Mouse (Mus musculus) ES-Bruce4 (cell line): ENCODE measurements around the gene Ttc25. TPM values are rescaled to one million over a fixed set of nuclear protein-coding genes. Genes with fewer than 3 reads are reported as not detected.

Source experiments
- H3K27ac ChIP-seq: 2 replicates; pipeline ENCODE4 v1.5.1; 2012; ENCODE audit warnings: low read length, inconsistent platforms; ENCODE audit not compliant: insufficient read depth
- H3K27me3 ChIP-seq: 2 replicates; pipeline ENCODE4 v1.6.1; 2012; ENCODE audit warnings: mild to moderate bottlenecking, low read length, inconsistent platforms; ENCODE audit not compliant: control insufficient read depth, poor library complexity, insufficient read depth, severe bottlenecking
- H3K36me3 ChIP-seq: 2 replicates; pipeline ENCODE4 v1.6.1; 2012; ENCODE audit warnings: inconsistent platforms, mild to moderate bottlenecking, low read length, moderate library complexity; ENCODE audit not compliant: control insufficient read depth, poor library complexity, insufficient read depth, severe bottlenecking
- H3K4me1 ChIP-seq: one replicate; pipeline ENCODE4 v1.8.1; 2011; ENCODE audit warnings: low read length; ENCODE audit not compliant: control insufficient read depth, insufficient read depth
- H3K4me3 ChIP-seq: 2 replicates; pipeline ENCODE4 v1.5.1; 2011; ENCODE audit warnings: low read depth, mild to moderate bottlenecking, low read length
- H3K9ac ChIP-seq: 2 replicates; pipeline ENCODE4 v1.6.1; 2012; ENCODE audit warnings: low read depth, mild to moderate bottlenecking, inconsistent platforms; ENCODE audit not compliant: poor library complexity, severe bottlenecking
- H3K9me3 ChIP-seq: replicated peaks from 2 replicates; pipeline ENCODE4 v1.6.1; 2012; ENCODE audit warnings: mild to moderate bottlenecking, low read length, inconsistent platforms; ENCODE audit not compliant: control insufficient read depth, poor library complexity, insufficient read depth, severe bottlenecking
- CTCF ChIP-seq: IDR thresholded peaks from one replicate; pipeline ENCODE4 v1.8.1; 2011; ENCODE audit warnings: low read depth, low read length
- EP300 ChIP-seq: IDR thresholded peaks from 2 replicates; pipeline ENCODE4 v1.6.1; 2011; ENCODE audit warnings: low read depth, low read length; ENCODE audit not compliant: insufficient read depth
- POLR2A ChIP-seq: IDR thresholded peaks from one replicate; pipeline ENCODE4 v1.8.1; 2011; ENCODE audit warnings: low read length; ENCODE audit not compliant: insufficient read depth
- polyA plus RNA-seq: library from polyadenylated mRNA; stranded (reverse); fragments of >200 nt; gene quantifications from 2 replicates; pipeline ENCODE4 v1.2.4, GENCODE M21; 2011; ENCODE audit warnings: low read depth; ENCODE audit not compliant: missing spikeins, insufficient read depth, insufficient read length

Ttc25 gene
- polyA plus RNA-seq, 1 experiment = 2.5 TPM

GRCm38 (mm10) chr11:100585148-100585547 is 39.7 kb downstream of the Ttc25 start:
- H3K27me3 ChIP-seq = no peaks in the 10 kb centered on the region
- no peak overlapping the region for H3K4me3 ChIP-seq
- H3K9me3 ChIP-seq = no peaks in the 10 kb centered on the region
- TF ChIP-seq EP300 = no peak
- no peak for TF ChIP-seq POLR2A
- no peak for TF ChIP-seq CTCF
- no peak overlapping the region for H3K27ac ChIP-seq
- H3K4me1 ChIP-seq = no peaks in the 10 kb centered on the region
- H3K9ac ChIP-seq = no peak overlapping the region
- peaks cover 83% of the 10 kb centered on the region for H3K36me3 ChIP-seq

GRCm38 (mm10) chr11:100588462-100588861 is 43.1 kb downstream of the Ttc25 start:
- TF ChIP-seq POLR2A (no peak), EP300 (no peak), CTCF (no peak)
- no peak overlapping the region for H3K4me3 ChIP-seq
- no peaks in the 10 kb centered on the region for H3K4me1 ChIP-seq
- no peak overlapping the region for H3K27ac ChIP-seq
- H3K9ac ChIP-seq = no peak overlapping the region
- H3K27me3 ChIP-seq = no peaks in the 10 kb centered on the region
- H3K9me3 ChIP-seq = no peaks in the 10 kb centered on the region
- peaks cover 90% of the 10 kb centered on the region for H3K36me3 ChIP-seq

- Histone ChIP-seq H3K4me1 (no peaks in the 10 kb centered on the region), H3K9ac (no peak overlapping the region), H3K27ac (no peak overlapping the region), H3K27me3 (no peaks in the 10 kb centered on the region), H3K9me3 (no peaks in the 10 kb centered on the region), H3K4me3 (no peak overlapping the region), H3K36me3 (peaks cover 83% of the 10 kb centered on the region)
- TF ChIP-seq POLR2A = no peak
- TF ChIP-seq CTCF = no peak
- no peak for TF ChIP-seq EP300
Measured at GRCm38 (mm10) chr11:100592346-100593046, 47.1 kb downstream of the Ttc25 start.

GRCm38 (mm10) chr11:100594608-100595007 is 49.2 kb downstream of the Ttc25 start:
- no peak overlapping the region for H3K4me3 ChIP-seq
- no peaks in the 10 kb centered on the region for H3K9me3 ChIP-seq
- H3K9ac ChIP-seq = no peak overlapping the region
- H3K27ac ChIP-seq = no peak overlapping the region
- peaks cover 84% of the 10 kb centered on the region for H3K36me3 ChIP-seq
- H3K4me1 ChIP-seq = no peaks in the 10 kb centered on the region
- no peaks in the 10 kb centered on the region for H3K27me3 ChIP-seq
- no peak for TF ChIP-seq POLR2A
- TF ChIP-seq EP300 = no peak
- TF ChIP-seq CTCF = no peak

- no peaks in the 10 kb centered on the region for H3K27me3 ChIP-seq
- no peak overlapping the region for H3K9ac ChIP-seq
- H3K4me3 ChIP-seq = no peak overlapping the region
- no peak overlapping the region for H3K27ac ChIP-seq
- peaks cover 88% of the 10 kb centered on the region for H3K36me3 ChIP-seq
- TF ChIP-seq POLR2A (no peak), EP300 (no peak), CTCF (no peak)
- no peaks in the 10 kb centered on the region for H3K4me1 ChIP-seq
- H3K9me3 ChIP-seq = no peaks in the 10 kb centered on the region
Measured at GRCm38 (mm10) chr11:100595533-100595932, 50.1 kb downstream of the Ttc25 start.

- H3K36me3 ChIP-seq = peaks cover 87% of the 10 kb centered on the region
- no peak overlapping the region for H3K4me3 ChIP-seq
- H3K27me3 ChIP-seq = no peaks in the 10 kb centered on the region
- H3K27ac ChIP-seq = no peak overlapping the region
- TF ChIP-seq EP300 (no peak), POLR2A (no peak), CTCF (no peak)
- no peaks in the 10 kb centered on the region for H3K4me1 ChIP-seq
- no peak overlapping the region for H3K9ac ChIP-seq
- H3K9me3 ChIP-seq = no peaks in the 10 kb centered on the region
Measured at GRCm38 (mm10) chr11:100598074-100598473, 52.7 kb downstream of the Ttc25 start.
